Comparison of ENCODE assay signal across 8 mouse cellular contexts in the genomic region with DNA sequence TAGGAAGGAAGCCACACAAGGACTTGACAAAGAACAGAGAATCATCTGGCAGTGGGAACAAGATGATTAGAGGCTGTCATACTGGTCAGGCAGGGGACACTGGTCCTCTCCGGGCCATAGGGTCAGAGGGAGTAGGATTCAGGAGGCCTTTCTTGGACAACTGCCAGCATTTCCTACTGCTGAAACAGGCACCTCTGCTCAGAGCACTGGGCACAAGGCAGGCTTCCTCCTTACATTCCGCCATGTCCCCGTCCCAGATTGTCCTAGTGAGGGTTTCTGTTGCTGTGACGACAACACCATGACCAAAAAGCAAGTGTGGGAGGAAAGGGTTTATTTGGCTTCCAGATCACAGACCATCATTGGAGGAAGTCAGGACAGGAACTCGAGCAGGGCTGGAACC. TPM values are rescaled to one million over a fixed set of nuclear protein-coding genes. Genes with fewer than 3 reads are reported as not detected.
A peak's percentile ranks its signal among the peaks of the same experiment; 100 is the strongest.
DNase-seq lines count a peak whose midpoint lies in the region; ATAC-seq and TF ChIP-seq lines count a peak whose summit lies in the region.

No protein-coding gene starts in this region.

- H3K9ac ChIP-seq in forebrain, embryonic 13.5 days = no peak overlapping the region
- H3K9ac ChIP-seq in midbrain, embryonic 15.5 days = no peak overlapping the region
- no peak overlapping the region for H3K9ac ChIP-seq in hindbrain, postnatal 0 days (replicated peaks; ENCODE audit: low read length)
- no peak overlapping the region for H3K9ac ChIP-seq in midbrain, postnatal 0 days (replicated peaks; ENCODE audit: low read length, poor library complexity, severe bottlenecking)

- no peaks in the 10 kb centered on the region for H3K27me3 ChIP-seq in forebrain, embryonic 10.5 days (ENCODE audit: poor library complexity, severe bottlenecking)
- no peaks in the 10 kb centered on the region for H3K27me3 ChIP-seq in forebrain, embryonic 13.5 days
- H3K27me3 ChIP-seq in midbrain, embryonic 15.5 days (replicated peaks) = no peaks in the 10 kb centered on the region
- no peaks in the 10 kb centered on the region for H3K27me3 ChIP-seq in midbrain, embryonic 10.5 days (ENCODE audit: low read depth, poor library complexity, severe bottlenecking)
- no peaks in the 10 kb centered on the region for H3K27me3 ChIP-seq in hindbrain, postnatal 0 days (ENCODE audit: insufficient read depth, low read length)
- H3K27me3 ChIP-seq in midbrain, postnatal 0 days (ENCODE audit: insufficient read depth, low read length) = no peaks in the 10 kb centered on the region

- no peak overlapping the region for H3K4me2 ChIP-seq in forebrain, embryonic 13.5 days
- H3K4me2 ChIP-seq in midbrain, embryonic 15.5 days = no peak overlapping the region
- no peak overlapping the region for H3K4me2 ChIP-seq in hindbrain, postnatal 0 days (ENCODE audit: low read depth, low read length)
- no peak overlapping the region for H3K4me2 ChIP-seq in midbrain, postnatal 0 days (ENCODE audit: low read depth, low read length, poor library complexity, severe bottlenecking)

- peaks cover 62% of the 10 kb centered on the region for H3K4me1 ChIP-seq in forebrain, embryonic 10.5 days
- peaks cover 49% of the 10 kb centered on the region for H3K4me1 ChIP-seq in forebrain, embryonic 13.5 days
- peaks cover 42% of the 10 kb centered on the region for H3K4me1 ChIP-seq in midbrain, embryonic 15.5 days
- peaks cover 55% of the 10 kb centered on the region for H3K4me1 ChIP-seq in midbrain, embryonic 10.5 days
- H3K4me1 ChIP-seq in hindbrain, postnatal 0 days (ENCODE audit: insufficient read depth, low read length) = peaks cover 27% of the 10 kb centered on the region
- peaks cover 13% of the 10 kb centered on the region; the same call in 1 of the 2 replicates for H3K4me1 ChIP-seq in midbrain, postnatal 0 days (ENCODE audit: insufficient read depth, low read length)

- no peak overlapping the region for H3K4me3 ChIP-seq in forebrain, embryonic 10.5 days
- H3K4me3 ChIP-seq in forebrain, embryonic 13.5 days = no peak overlapping the region
- H3K4me3 ChIP-seq in midbrain, embryonic 15.5 days = no peak overlapping the region
- no peak overlapping the region for H3K4me3 ChIP-seq in midbrain, embryonic 10.5 days
- no peak overlapping the region for H3K4me3 ChIP-seq in hindbrain, postnatal 0 days (ENCODE audit: low read length)
- H3K4me3 ChIP-seq in midbrain, postnatal 0 days (ENCODE audit: low read depth, low read length) = no peak overlapping the region

- H3K9me3 ChIP-seq in forebrain, embryonic 10.5 days = no peaks in the 10 kb centered on the region
- no peaks in the 10 kb centered on the region for H3K9me3 ChIP-seq in forebrain, embryonic 13.5 days (replicated peaks)
- H3K9me3 ChIP-seq in midbrain, embryonic 15.5 days = no peaks in the 10 kb centered on the region
- no peaks in the 10 kb centered on the region for H3K9me3 ChIP-seq in midbrain, embryonic 10.5 days (replicated peaks)
- no peaks in the 10 kb centered on the region for H3K9me3 ChIP-seq in hindbrain, postnatal 0 days (ENCODE audit: low read length)
- H3K9me3 ChIP-seq in midbrain, postnatal 0 days (ENCODE audit: low read length) = no peaks in the 10 kb centered on the region

- H3K36me3 ChIP-seq in forebrain, embryonic 10.5 days (replicated peaks) = peaks cover 4% of the 10 kb centered on the region; the same call in 1 of the 2 replicates
- no peaks in the 10 kb centered on the region for H3K36me3 ChIP-seq in forebrain, embryonic 13.5 days (ENCODE audit: poor library complexity, severe bottlenecking)
- H3K36me3 ChIP-seq in midbrain, embryonic 15.5 days (replicated peaks) = no peaks in the 10 kb centered on the region
- H3K36me3 ChIP-seq in midbrain, embryonic 10.5 days = no peaks in the 10 kb centered on the region
- no peaks in the 10 kb centered on the region for H3K36me3 ChIP-seq in hindbrain, postnatal 0 days (ENCODE audit: insufficient read depth, low read length)
- 0 out of 2 replicates have a peak, but pooled peaks cover 5% of the 10 kb centered on the region for H3K36me3 ChIP-seq in midbrain, postnatal 0 days (ENCODE audit: insufficient read depth, low read length)

- 81% methylated on average over 5 of the region's 5 CpGs for WGBS in forebrain, embryonic 10.5 days
- 78% methylated on average over 5 of the region's 5 CpGs for WGBS in forebrain, embryonic 13.5 days
- 72% methylated on average over 5 of the region's 5 CpGs for WGBS in midbrain, embryonic 15.5 days
- WGBS in midbrain, embryonic 10.5 days = 72% methylated on average over 5 of the region's 5 CpGs
- 54% methylated on average over 5 of the region's 5 CpGs for WGBS in hindbrain, postnatal 0 days
- WGBS in midbrain, postnatal 0 days = 67% methylated on average over 5 of the region's 5 CpGs

- H3K27ac ChIP-seq in forebrain, embryonic 10.5 days = peak overlapping the region; percentile 53; the same call in 1 of the 2 replicates
- H3K27ac ChIP-seq in forebrain, embryonic 13.5 days = no peak overlapping the region
- H3K27ac ChIP-seq in midbrain, embryonic 15.5 days = peak overlapping the region; percentile 83; the same call in 1 of the 2 replicates
- H3K27ac ChIP-seq in midbrain, embryonic 10.5 days (replicated peaks) = no peak overlapping the region; the same call in 1 of the 2 replicates
- peak overlapping the region; percentile 84 for H3K27ac ChIP-seq in hindbrain, postnatal 0 days
- peak overlapping the region; percentile 87; the same call in 1 of the 2 replicates for H3K27ac ChIP-seq in midbrain, postnatal 0 days (ENCODE audit: low read depth, low read length)

- no peak for ATAC-seq in forebrain, embryonic 13.5 days
- ATAC-seq in midbrain, embryonic 15.5 days (replicated peaks) = no peak
- ATAC-seq in hindbrain, postnatal 0 days = no peak
- ATAC-seq in midbrain, postnatal 0 days (ENCODE audit: low FRiP score) = no peak
- ATAC-seq in granulocyte monocyte progenitor cell, adult 5-6 weeks (replicated peaks; ENCODE audit: poor library complexity, severe bottlenecking) = no peak

- no peak for TF ChIP-seq CTCF in hindbrain, postnatal 0 days (IDR thresholded peaks at IDR 0.05; ENCODE audit: low read depth)
- TF ChIP-seq CTCF in midbrain, postnatal 0 days (IDR thresholded peaks at IDR 0.05) = no peak

- DNase-seq in forebrain, embryonic 10.5 days (ENCODE audit: extremely low spot score, low spot score) = no peak
- no peak for DNase-seq in midbrain, embryonic 10.5 days (ENCODE audit: low spot score)
- no peak for DNase-seq in hindbrain, postnatal 0 days (ENCODE audit: low spot score)
- DNase-seq in midbrain, postnatal 0 days (ENCODE audit: low spot score) = no peak
- no peak for DNase-seq in thymus, postnatal 4 days

RNA-seq across cellular contexts. Expression of a gene that starts 56.4 kb away (rescaled TPM):
- polyA plus RNA-seq in forebrain, embryonic 10.5 days (2016; fragmentation: Nextera tagmentation; extraction: Ambion mirVana) = 79.0 and 80.3 TPM in 2 replicates
- polyA plus RNA-seq in forebrain, embryonic 13.5 days (2015; fragmentation: Nextera tagmentation; extraction: Ambion mirVana) = 28.1 and 28.4 TPM in 2 replicates
- polyA plus RNA-seq in midbrain, embryonic 15.5 days (2015; fragmentation: Nextera tagmentation; extraction: Ambion mirVana) = 41.2 and 41.6 TPM in 2 replicates
- 83.4 and 120 TPM in 2 replicates for polyA plus RNA-seq in midbrain, embryonic 10.5 days (2016; fragmentation: Nextera tagmentation; extraction: Ambion mirVana)
- total RNA-seq in hindbrain, postnatal 0 days (2014; rRNA removed) = 38.4 and 41.7 TPM in 2 replicates
- 32.5 and 38.4 TPM in 2 replicates for polyA plus RNA-seq in hindbrain, postnatal 0 days (2015; fragmentation: Nextera tagmentation; extraction: Ambion mirVana)
- 27.4 and 30.7 TPM in 2 replicates for total RNA-seq in midbrain, postnatal 0 days (2014; rRNA removed)
- polyA plus RNA-seq in midbrain, postnatal 0 days (2015; fragmentation: Nextera tagmentation; extraction: Ambion mirVana) = 33.8 and 38.4 TPM in 2 replicates
- total RNA-seq in granulocyte monocyte progenitor cell, adult 5-6 weeks (2014; fragmentation: Nextera tagmentation) = not detected in 2 replicates
- total RNA-seq in granulocyte monocyte progenitor cell, adult 5-6 weeks (2017) = not detected in 2 replicates

Comparison
In these comparisons a context has a peak if more than half of its experiments do, and no peak if none do; other contexts are left out.
1. H3K27ac ChIP-seq: peak in forebrain, embryonic 10.5 days (single experiment), midbrain, embryonic 15.5 days (single experiment), hindbrain, postnatal 0 days (single experiment) and midbrain, postnatal 0 days (single experiment); none in forebrain, embryonic 13.5 days (single experiment) and midbrain, embryonic 10.5 days (single experiment).